Mouse (Mus musculus): ENCODE data around the gene Eif3a. TPM values are rescaled to one million over a fixed set of nuclear protein-coding genes. Genes with fewer than 3 reads are reported as not detected.
A peak's percentile ranks its signal among the peaks of the same experiment; 100 is the strongest.

The Eif3a gene
- 136 and 149 TPM in 2 replicates for polyA plus RNA-seq (2014; fragmentation: Nextera tagmentation; extraction: Ambion mirVana)

DNA sequence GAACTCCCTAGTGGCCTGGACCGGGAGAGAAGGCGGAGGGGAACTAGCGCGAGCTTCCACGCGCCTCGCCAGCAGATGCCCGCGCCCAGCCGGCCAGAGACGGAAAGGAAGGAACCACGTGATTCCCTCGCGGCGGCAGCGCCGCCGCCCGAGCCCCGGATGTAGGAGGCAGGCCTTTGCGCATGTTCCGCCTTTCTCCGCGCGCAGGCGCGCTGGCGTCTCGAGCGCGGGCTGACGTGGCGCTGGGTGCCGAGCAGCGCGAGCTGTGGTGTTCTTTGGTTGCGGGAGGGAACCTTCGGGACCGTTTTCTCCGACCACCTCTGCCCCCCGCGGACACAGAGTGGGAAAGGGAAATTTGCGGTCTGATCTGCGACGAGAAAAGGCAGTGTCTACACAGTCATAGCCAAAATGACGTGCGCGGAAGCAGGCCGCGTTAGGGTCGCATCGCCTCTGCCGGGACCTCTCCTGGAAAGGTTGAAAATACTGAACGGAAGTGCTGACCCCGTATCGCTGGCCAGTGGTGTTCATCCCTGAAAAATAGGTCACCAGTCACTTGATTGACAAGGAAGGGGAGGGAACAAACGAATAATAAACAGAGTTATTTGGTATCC, at the start of gene Eif3a:
Gene Eif3a, minus strand, starts transcription at position 108 of the 611 bp plus-strand sequence.
- peak within 1 kb of the TSS; percentile 99 for H3K4me3 ChIP-seq (ENCODE audit: low read depth, low read length)
- H3K4me1 ChIP-seq (ENCODE audit: control insufficient read depth, insufficient read depth, low read length), result peaks cover 11% of the 10 kb centered on the region
- H3K9ac ChIP-seq (ENCODE audit: low read depth, low read length), result peak within 1 kb of the TSS; percentile 100
- under 1% methylated on average over 56 of the region's 57 CpGs for WGBS (ENCODE audit: insufficient replicate concordance)
- peak; percentile 91 for ATAC-seq (replicated peaks; ENCODE audit: insufficient number of reproducible peaks, low FRiP score, low TSS enrichment)
- no peaks in the 10 kb centered on the region for H3K27me3 ChIP-seq (ENCODE audit: control insufficient read depth, insufficient read depth, low read length)
- H3K36me3 ChIP-seq (ENCODE audit: control insufficient read depth, insufficient read depth, low read length), result no peaks in the 10 kb centered on the region
- peak within 1 kb of the TSS; percentile 75 for H3K4me2 ChIP-seq
- peak within 1 kb of the TSS; percentile 98 for H3K27ac ChIP-seq (ENCODE audit: low read depth, low read length)
- H3K9me3 ChIP-seq (replicated peaks; ENCODE audit: control insufficient read depth, low read length), result no peaks in the 10 kb centered on the region

DNA sequence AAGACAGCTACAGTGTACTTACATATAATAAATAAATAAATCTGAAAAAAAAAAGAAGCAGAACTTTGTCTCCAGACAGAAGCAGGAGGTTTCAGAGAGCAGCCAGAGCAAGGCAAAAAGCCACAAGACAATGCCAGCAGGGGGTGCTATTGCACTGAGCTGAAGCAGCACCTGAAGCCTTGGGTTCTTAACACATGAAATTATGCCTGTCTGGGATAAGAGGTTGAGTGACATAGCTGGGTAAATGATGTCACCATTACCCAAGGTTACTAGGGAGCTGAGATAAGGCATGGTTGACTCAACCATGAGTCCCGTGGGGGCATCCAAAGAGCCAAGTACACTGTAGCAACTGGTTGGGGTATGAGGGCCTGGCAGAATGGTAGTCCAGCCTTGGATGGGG, 47.3 kb upstream of the Eif3a start:
- no peaks in the 10 kb centered on the region for H3K27me3 ChIP-seq (ENCODE audit: control insufficient read depth, insufficient read depth, low read length)
- no peaks in the 10 kb centered on the region for H3K4me1 ChIP-seq (ENCODE audit: control insufficient read depth, insufficient read depth, low read length)
- no peaks in the 10 kb centered on the region for H3K9me3 ChIP-seq (replicated peaks; ENCODE audit: control insufficient read depth, low read length)
- 55% methylated on average over 1 of the region's 1 CpGs for whole genome bisulfite sequencing (ENCODE audit: insufficient replicate concordance)
- no peak for ATAC-seq (replicated peaks; ENCODE audit: insufficient number of reproducible peaks, low FRiP score, low TSS enrichment)
- no peak overlapping the region for H3K4me2 ChIP-seq
- H3K4me3 ChIP-seq (ENCODE audit: low read depth, low read length), result no peak overlapping the region
- no peak overlapping the region for H3K9ac ChIP-seq (ENCODE audit: low read depth, low read length)
- H3K27ac ChIP-seq (ENCODE audit: low read depth, low read length), result no peak overlapping the region
- peaks cover 14% of the 10 kb centered on the region for H3K36me3 ChIP-seq (ENCODE audit: control insufficient read depth, insufficient read depth, low read length)

DNA sequence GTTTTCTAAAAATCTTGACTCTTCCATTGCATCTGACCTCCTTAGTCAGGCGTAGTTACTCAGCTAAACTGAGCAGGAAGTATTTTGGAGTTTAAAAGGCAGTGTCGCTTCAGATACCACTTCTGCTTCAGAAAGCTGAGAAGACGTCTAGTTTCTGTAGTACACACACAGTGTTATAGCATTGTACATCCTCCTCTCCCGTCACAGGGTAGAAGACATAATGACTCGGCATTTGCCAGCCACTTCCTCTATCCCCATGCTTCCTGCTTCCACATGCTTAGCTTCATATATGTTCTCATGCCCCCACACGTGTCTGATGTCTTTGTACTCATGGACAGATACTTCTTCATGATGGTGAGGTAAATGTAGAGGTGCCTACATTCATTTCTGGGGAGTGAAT, 28.2 kb upstream of the Eif3a start:
- H3K27me3 ChIP-seq (ENCODE audit: control insufficient read depth, insufficient read depth, low read length), result no peaks in the 10 kb centered on the region
- H3K27ac ChIP-seq (ENCODE audit: low read depth, low read length), result no peak overlapping the region
- H3K4me3 ChIP-seq (ENCODE audit: low read depth, low read length), result no peak overlapping the region
- H3K9me3 ChIP-seq (replicated peaks; ENCODE audit: control insufficient read depth, low read length), result no peaks in the 10 kb centered on the region
- 89% methylated on average over 6 of the region's 6 CpGs for WGBS (ENCODE audit: insufficient replicate concordance)
- no peak overlapping the region for H3K9ac ChIP-seq (ENCODE audit: low read depth, low read length)
- H3K4me1 ChIP-seq (ENCODE audit: control insufficient read depth, insufficient read depth, low read length), result no peaks in the 10 kb centered on the region
- peaks cover 31% of the 10 kb centered on the region for H3K36me3 ChIP-seq (ENCODE audit: control insufficient read depth, insufficient read depth, low read length)
- no peak overlapping the region for H3K4me2 ChIP-seq
- ATAC-seq (replicated peaks; ENCODE audit: insufficient number of reproducible peaks, low FRiP score, low TSS enrichment), result no peak

DNA sequence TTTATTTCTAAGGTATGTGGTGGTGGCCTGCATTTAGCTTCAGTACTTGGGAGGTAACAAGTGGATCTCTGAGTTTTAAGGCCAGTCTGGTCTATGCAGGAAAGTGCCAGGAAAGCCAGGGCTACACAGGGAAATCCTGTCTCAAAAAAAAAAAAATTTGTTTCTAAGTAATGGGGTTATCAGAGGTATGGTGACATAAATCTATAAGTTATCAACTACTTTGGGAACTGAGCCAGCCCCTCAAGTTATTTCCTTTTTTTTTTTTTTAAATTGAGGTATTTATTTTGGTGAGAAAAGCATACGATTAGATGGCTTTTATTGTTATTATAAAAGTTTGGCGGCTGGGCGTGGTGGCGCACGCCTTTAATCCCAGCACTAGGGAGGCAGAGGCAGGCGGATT, 22.7 kb upstream of the Eif3a start:
- no peak for ATAC-seq (replicated peaks; ENCODE audit: insufficient number of reproducible peaks, low FRiP score, low TSS enrichment)
- Histone ChIP-seq H3K27ac (ENCODE audit: low read depth, low read length) (no peak overlapping the region), H3K4me1 (ENCODE audit: control insufficient read depth, insufficient read depth, low read length) (peaks cover 7% of the 10 kb centered on the region; the same call in 1 of the 2 replicates)

DNA sequence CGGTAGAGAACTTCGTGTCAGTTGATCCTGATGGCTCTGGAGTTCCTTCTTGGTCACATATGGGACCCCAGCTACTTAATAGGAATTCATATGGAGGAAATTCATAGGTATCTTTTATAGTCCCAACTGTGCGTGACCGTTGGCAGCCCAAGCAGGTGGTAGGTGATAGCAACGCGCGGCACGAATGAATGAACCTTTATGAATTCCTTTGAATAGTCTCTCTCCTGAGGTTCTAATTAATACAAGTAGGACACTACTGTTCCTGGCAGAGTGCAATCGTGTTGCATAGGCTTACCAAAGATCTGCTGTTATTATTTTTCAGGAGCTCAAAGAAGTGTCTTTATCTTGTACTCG, 21.6 kb upstream of the Eif3a start:
- H3K4me2 ChIP-seq, result peak overlapping the region; percentile 77
- H3K9me3 ChIP-seq (replicated peaks; ENCODE audit: control insufficient read depth, low read length), result no peaks in the 10 kb centered on the region
- peaks cover 7% of the 10 kb centered on the region; the same call in 1 of the 2 replicates for H3K4me1 ChIP-seq (ENCODE audit: control insufficient read depth, insufficient read depth, low read length)
- peak overlapping the region; percentile 63 for H3K4me3 ChIP-seq (ENCODE audit: low read depth, low read length)
- peak overlapping the region; percentile 18 for H3K27ac ChIP-seq (ENCODE audit: low read depth, low read length)
- WGBS (ENCODE audit: insufficient replicate concordance), result 19% methylated on average over 10 of the region's 10 CpGs
- peaks cover 9% of the 10 kb centered on the region for H3K36me3 ChIP-seq (ENCODE audit: control insufficient read depth, insufficient read depth, low read length)
- no peak for ATAC-seq (replicated peaks; ENCODE audit: insufficient number of reproducible peaks, low FRiP score, low TSS enrichment)
- H3K9ac ChIP-seq (ENCODE audit: low read depth, low read length), result peak overlapping the region; percentile 70
- no peaks in the 10 kb centered on the region for H3K27me3 ChIP-seq (ENCODE audit: control insufficient read depth, insufficient read depth, low read length)

More for the DNA sequence above, 22.7 kb upstream of the Eif3a start:
- WGBS (ENCODE audit: insufficient replicate concordance), result 99% methylated on average over 6 of the region's 6 CpGs
- Histone ChIP-seq H3K4me2 (no peak overlapping the region), H3K4me3 (ENCODE audit: low read depth, low read length) (no peak overlapping the region), H3K9ac (ENCODE audit: low read depth, low read length) (no peak overlapping the region), H3K9me3 (replicated peaks; ENCODE audit: control insufficient read depth, low read length) (no peaks in the 10 kb centered on the region), H3K36me3 (ENCODE audit: control insufficient read depth, insufficient read depth, low read length) (peaks cover 9% of the 10 kb centered on the region), H3K27me3 (ENCODE audit: control insufficient read depth, insufficient read depth, low read length) (no peaks in the 10 kb centered on the region)

DNA sequence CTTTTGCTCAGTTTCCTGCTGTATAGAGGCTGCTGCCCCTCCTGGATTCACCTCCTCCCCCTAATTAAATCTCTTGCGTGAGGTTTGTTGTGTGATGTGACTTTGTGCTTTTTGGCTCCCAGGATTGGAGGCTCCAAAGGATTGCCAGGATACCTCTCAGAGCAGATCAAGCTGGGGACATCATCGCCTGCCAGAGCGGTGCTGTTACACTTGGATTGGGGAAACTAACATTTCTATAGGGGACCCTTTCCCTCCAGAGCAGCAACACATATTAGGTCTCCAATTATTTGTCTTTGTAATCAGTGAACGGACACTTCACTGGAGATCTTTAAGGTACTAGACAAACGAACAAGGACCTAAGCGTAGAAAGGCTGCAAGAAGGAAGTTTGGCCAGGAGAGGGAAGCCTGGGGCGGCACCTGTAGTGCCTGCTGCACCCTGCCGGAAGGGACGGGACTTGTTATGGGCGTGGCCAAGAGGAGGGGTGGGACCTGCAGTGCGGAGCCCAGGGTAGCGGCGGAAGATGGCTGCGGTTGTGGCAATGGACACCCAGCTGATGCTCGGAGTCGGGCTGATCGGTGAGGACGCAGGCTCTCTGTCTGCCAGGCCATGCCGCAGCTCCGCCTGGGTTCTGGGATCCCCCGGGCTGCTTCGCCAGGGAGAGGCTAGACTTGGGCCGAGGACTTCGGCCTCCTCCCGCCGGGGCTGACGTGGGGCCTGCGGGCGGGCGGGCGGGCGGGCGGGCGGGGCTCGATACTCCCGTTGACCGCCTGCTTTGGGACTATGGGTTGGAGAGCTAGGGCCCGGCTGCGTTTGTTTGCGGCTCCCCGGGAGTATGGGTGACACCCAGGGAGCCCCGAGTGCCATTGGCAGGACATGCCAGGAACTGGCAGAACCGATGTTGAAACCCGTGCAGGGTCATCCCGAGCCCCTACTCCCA, 20.9 kb upstream of the Eif3a start, which contains the start of gene Fam45a:
Gene Fam45a, plus strand, starts transcription at position 488 of the 938 bp plus-strand sequence.
- no peaks in the 10 kb centered on the region for H3K9me3 ChIP-seq (replicated peaks; ENCODE audit: control insufficient read depth, low read length)
- peaks cover 7% of the 10 kb centered on the region; the same call in 1 of the 2 replicates for H3K4me1 ChIP-seq (ENCODE audit: control insufficient read depth, insufficient read depth, low read length)
- 2% methylated on average over 42 of the region's 45 CpGs for WGBS (ENCODE audit: insufficient replicate concordance)
- H3K27ac ChIP-seq (ENCODE audit: low read depth, low read length), result peak within 1 kb of the TSS; percentile 46
- no peaks in the 10 kb centered on the region for H3K27me3 ChIP-seq (ENCODE audit: control insufficient read depth, insufficient read depth, low read length)
- peak within 1 kb of the TSS; percentile 77 for H3K4me2 ChIP-seq
- peak; percentile 100 for ATAC-seq (replicated peaks; ENCODE audit: insufficient number of reproducible peaks, low FRiP score, low TSS enrichment)
- peak within 1 kb of the TSS; percentile 63 for H3K4me3 ChIP-seq (ENCODE audit: low read depth, low read length)
- H3K9ac ChIP-seq (ENCODE audit: low read depth, low read length), result peak within 1 kb of the TSS; percentile 70
- peaks cover 6% of the 10 kb centered on the region; the same call in 1 of the 2 replicates for H3K36me3 ChIP-seq (ENCODE audit: control insufficient read depth, insufficient read depth, low read length)

DNA sequence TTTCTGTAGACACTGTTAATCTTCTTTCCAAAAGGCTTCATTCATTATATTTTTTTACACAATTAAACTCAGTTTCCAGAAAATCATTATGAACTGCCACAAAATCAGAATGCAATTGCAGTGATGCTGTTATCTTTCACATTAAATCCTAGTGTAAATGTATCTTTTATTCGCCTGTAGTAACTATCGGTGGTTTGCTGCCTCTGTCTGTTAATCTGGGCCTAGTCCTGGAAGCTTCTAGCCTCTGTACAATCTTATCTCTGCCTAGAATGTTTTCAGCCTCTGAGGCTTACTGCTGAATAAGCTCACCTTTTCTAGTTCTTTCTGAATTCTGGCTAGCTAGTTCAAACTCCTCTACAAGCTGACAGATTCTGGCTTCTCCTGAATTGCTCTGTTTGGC, 19.5 kb upstream of the Eif3a start:
- H3K4me2 ChIP-seq, result no peak overlapping the region
- H3K4me1 ChIP-seq (ENCODE audit: control insufficient read depth, insufficient read depth, low read length), result peaks cover 7% of the 10 kb centered on the region; the same call in 1 of the 2 replicates
- H3K36me3 ChIP-seq (ENCODE audit: control insufficient read depth, insufficient read depth, low read length), result 0 out of 2 replicates have a peak, but pooled peaks cover 2% of the 10 kb centered on the region
- WGBS (ENCODE audit: insufficient replicate concordance), result 65% methylated on average over 2 of the region's 2 CpGs
- H3K27me3 ChIP-seq (ENCODE audit: control insufficient read depth, insufficient read depth, low read length), result no peaks in the 10 kb centered on the region
- no peak overlapping the region for H3K4me3 ChIP-seq (ENCODE audit: low read depth, low read length)
- no peak overlapping the region for H3K9ac ChIP-seq (ENCODE audit: low read depth, low read length)
- ATAC-seq (replicated peaks; ENCODE audit: insufficient number of reproducible peaks, low FRiP score, low TSS enrichment), result no peak
- no peaks in the 10 kb centered on the region for H3K9me3 ChIP-seq (replicated peaks; ENCODE audit: control insufficient read depth, low read length)
- H3K27ac ChIP-seq (ENCODE audit: low read depth, low read length), result no peak overlapping the region

DNA sequence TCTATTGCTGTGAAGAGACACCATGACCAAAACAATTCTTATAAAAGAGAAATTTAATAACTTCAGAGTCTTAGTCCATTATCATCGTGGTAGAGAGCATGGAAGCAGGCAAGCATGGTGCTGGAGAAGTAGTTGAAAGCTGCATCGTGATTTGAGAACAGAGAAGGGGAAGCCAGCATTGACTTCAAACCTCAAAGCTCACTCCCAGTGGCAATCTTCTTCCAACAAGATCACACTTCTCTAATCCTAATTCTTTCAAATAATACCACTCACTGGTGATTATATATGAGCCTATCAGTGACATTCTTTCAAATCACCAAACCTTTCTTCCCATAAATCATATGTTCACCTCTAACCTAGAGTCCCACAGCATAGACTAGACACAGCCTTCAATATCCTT, 14.4 kb upstream of the Eif3a start:
- Histone ChIP-seq H3K27me3 (ENCODE audit: control insufficient read depth, insufficient read depth, low read length) (no peaks in the 10 kb centered on the region), H3K4me2 (no peak overlapping the region), H3K36me3 (ENCODE audit: control insufficient read depth, insufficient read depth, low read length) (no peaks in the 10 kb centered on the region), H3K9me3 (replicated peaks; ENCODE audit: control insufficient read depth, low read length) (no peaks in the 10 kb centered on the region), H3K4me1 (ENCODE audit: control insufficient read depth, insufficient read depth, low read length) (no peaks in the 10 kb centered on the region), H3K27ac (ENCODE audit: low read depth, low read length) (no peak overlapping the region), H3K9ac (ENCODE audit: low read depth, low read length) (no peak overlapping the region), H3K4me3 (ENCODE audit: low read depth, low read length) (no peak overlapping the region)
- WGBS (ENCODE audit: insufficient replicate concordance), result 53% methylated on average over 2 of the region's 2 CpGs
- ATAC-seq (replicated peaks; ENCODE audit: insufficient number of reproducible peaks, low FRiP score, low TSS enrichment), result no peak

Data from heart, embryonic 11.5 days (tissue).